ENCODE assay signal across 10 mouse cellular contexts in the genomic region with DNA sequence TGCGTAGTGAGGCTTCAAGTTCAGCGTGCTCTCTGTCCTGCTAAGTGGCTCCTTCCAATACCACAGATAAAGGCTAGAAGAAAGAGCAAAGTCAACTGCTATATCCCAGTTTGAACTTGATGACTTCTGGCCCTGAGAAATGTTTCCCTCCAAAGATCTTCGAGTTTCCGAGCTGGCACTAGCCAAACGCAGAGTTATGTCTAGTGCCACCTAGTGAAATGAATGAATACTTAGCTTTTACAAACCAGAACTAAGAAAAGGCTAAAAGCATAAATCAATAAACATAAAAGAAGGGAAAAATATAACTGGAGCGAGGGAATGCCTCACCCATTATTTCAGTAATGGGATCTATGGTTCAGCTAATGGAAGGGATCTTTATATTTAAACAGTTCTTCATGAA.
DNase-seq lines count a peak whose midpoint lies in the region; ATAC-seq and TF ChIP-seq lines count a peak whose summit lies in the region.
"Had no signal": no experiment of that assay in that cellular context is flagged by ENCODE, and none has a peak within 500 bp of the region (broad histone marks: within the 10 kb centered on the region; RNA-seq: fewer than 3 reads in every experiment).

No protein-coding gene starts in this region.

- no peaks in the 10 kb centered on the region for H3K4me1 ChIP-seq in hindbrain, embryonic 14.5 days (replicated peaks; ENCODE audit: control insufficient read depth, insufficient read depth, low read length)
- H3K4me1 ChIP-seq in hindbrain, embryonic 10.5 days (replicated peaks): no peaks in the 10 kb centered on the region
- H3K4me1 ChIP-seq in lung, adult 2 months (ENCODE audit: control insufficient read depth, insufficient read depth, low read length): no peaks in the 10 kb centered on the region

- DNase-seq in cerebellum, adult 9-10 months: peak; percentile 1
- no peak for DNase-seq in cerebellum, adult 18-20 months
- DNase-seq in hindbrain, embryonic 14.5 days (ENCODE audit: low spot score): peak; percentile 65
- no peak for DNase-seq in hindbrain, embryonic 10.5 days (ENCODE audit: low spot score)
- peak; percentile 16 for DNase-seq in lung, postnatal 10 days
- no peak for DNase-seq in lung, adult 2 months
- DNase-seq in retina, postnatal 1 day: peak; percentile 31
- DNase-seq in urinary bladder, postnatal 36 days (ENCODE audit: low spot score in 2 of 2): no peak
- DNase-seq: kidney, adult 18-20 months had no signal

- H3K27ac ChIP-seq in hindbrain, embryonic 14.5 days: no peak overlapping the region
- H3K27ac ChIP-seq in hindbrain, embryonic 10.5 days: no peak overlapping the region
- H3K27ac ChIP-seq: heart, embryonic 13.5 days had no signal

- no peak for TF ChIP-seq CTCF in lung, adult 2 months (IDR thresholded peaks at IDR 0.05; ENCODE audit: insufficient read depth, low read length)

- H3K4me2 ChIP-seq in hindbrain, embryonic 14.5 days (replicated peaks): no peak overlapping the region
- H3K4me2 ChIP-seq: heart, embryonic 13.5 days had no signal

- no peak overlapping the region for H3K9ac ChIP-seq in hindbrain, embryonic 14.5 days
- H3K9ac ChIP-seq: heart, embryonic 13.5 days had no signal

- H3K27me3 ChIP-seq in hindbrain, embryonic 14.5 days (ENCODE audit: control insufficient read depth, insufficient read depth, low read length): no peaks in the 10 kb centered on the region
- no peaks in the 10 kb centered on the region for H3K27me3 ChIP-seq in hindbrain, embryonic 10.5 days (ENCODE audit: insufficient read depth, poor library complexity, severe bottlenecking)
- H3K27me3 ChIP-seq: heart, embryonic 13.5 days had no signal

- WGBS in hindbrain, embryonic 14.5 days: 54% methylated on average over 6 of the region's 6 CpGs
- WGBS in hindbrain, embryonic 10.5 days: 61% methylated on average over 6 of the region's 6 CpGs
- 30% methylated on average over 6 of the region's 6 CpGs for WGBS in lung, adult 2 months

- ATAC-seq in hindbrain, embryonic 14.5 days (ENCODE audit: low FRiP score): no peak

- no peaks in the 10 kb centered on the region for H3K9me3 ChIP-seq in hindbrain, embryonic 14.5 days (ENCODE audit: control insufficient read depth, low read length)
- H3K9me3 ChIP-seq in hindbrain, embryonic 10.5 days: no peaks in the 10 kb centered on the region
- H3K9me3 ChIP-seq: heart, embryonic 13.5 days had no signal

- H3K4me3 ChIP-seq in hindbrain, embryonic 14.5 days (replicated peaks; ENCODE audit: low read length): no peak overlapping the region
- H3K4me3 ChIP-seq in hindbrain, embryonic 10.5 days: no peak overlapping the region
- H3K4me3 ChIP-seq in lung, adult 2 months (replicated peaks; ENCODE audit: extremely low read depth, low read depth, low read length): no peak overlapping the region
- H3K4me3 ChIP-seq: heart, embryonic 13.5 days had no signal

- TF ChIP-seq POLR2A in lung, adult 2 months (IDR thresholded peaks at IDR 0.05; ENCODE audit: borderline replicate concordance, extremely low read depth, low read depth, low read length): no peak

- no peaks in the 10 kb centered on the region for H3K36me3 ChIP-seq in hindbrain, embryonic 14.5 days (replicated peaks; ENCODE audit: control insufficient read depth, insufficient read depth)
- H3K36me3 ChIP-seq in hindbrain, embryonic 10.5 days: no peaks in the 10 kb centered on the region
- H3K36me3 ChIP-seq: heart, embryonic 13.5 days had no signal

Comparison
In these comparisons a context has a peak if more than half of its experiments do, and no peak if none do; other contexts are left out.
1. DNase-seq: peak in cerebellum, adult 9-10 months (single experiment), hindbrain, embryonic 14.5 days (single experiment), lung, postnatal 10 days (single experiment) and retina, postnatal 1 day (single experiment); none in cerebellum, adult 18-20 months (0 of 2), hindbrain, embryonic 10.5 days (single experiment), lung, adult 2 months (single experiment) and urinary bladder, postnatal 36 days (0 of 2).